Mouse (Mus musculus) intestine, postnatal 0 days (tissue): Measurements from ENCODE around the gene Cdkl2. TPM values are rescaled to one million over a fixed set of nuclear protein-coding genes. Genes with fewer than 3 reads are reported as not detected.

Experiments used
- ATAC-seq: fragments of 200-750 bp; cut with Nextera tagmentation; 2 replicates; pipeline ENCODE4 v1.8.0; 2017; ENCODE audit warnings: mild to moderate bottlenecking, moderate TSS enrichment, moderate library complexity
- H3K27ac ChIP-seq: fragments of 300-500 bp; sonication (generic); 2 replicates; pipeline ENCODE4 v1.5.1; 2014; ENCODE audit warnings: mild to moderate bottlenecking, low read depth, low read length, moderate library complexity
- H3K27me3 ChIP-seq: fragments of 300-500 bp; sonication (generic); replicated peaks from 2 replicates; pipeline ENCODE4 v1.6.1; 2014; ENCODE audit warnings: low read length, mixed read lengths; ENCODE audit not compliant: control insufficient read depth, insufficient read depth
- H3K36me3 ChIP-seq: fragments of 300-500 bp; sonication (generic); 2 replicates; pipeline ENCODE4 v1.6.1; 2014; ENCODE audit warnings: mild to moderate bottlenecking, moderate library complexity; ENCODE audit not compliant: control insufficient read depth, insufficient read depth
- H3K4me1 ChIP-seq: fragments of 300-500 bp; sonication (generic); replicated peaks from 2 replicates; pipeline ENCODE4 v1.6.1; 2014; ENCODE audit warnings: antibody characterized with exemption, low read length, mixed read lengths; ENCODE audit not compliant: control insufficient read depth, insufficient read depth
- H3K4me2 ChIP-seq: fragments of 300-500 bp; sonication (generic); replicated peaks from 2 replicates; pipeline ENCODE4 v1.6.1; 2014; ENCODE audit warnings: low read depth, mild to moderate bottlenecking, moderate library complexity
- H3K4me3 ChIP-seq: fragments of 300-500 bp; sonication (generic); 2 replicates; pipeline ENCODE4 v1.5.1; 2014; ENCODE audit warnings: low read depth, low read length
- H3K9ac ChIP-seq: fragments of 300-500 bp; sonication (generic); 2 replicates; pipeline ENCODE4 v1.6.1; 2014; ENCODE audit warnings: mild to moderate bottlenecking, low read depth, low read length
- H3K9me3 ChIP-seq: fragments of 300-500 bp; sonication (generic); 2 replicates; pipeline ENCODE4 v1.6.1; 2016; ENCODE audit warnings: mixed run types; ENCODE audit not compliant: control insufficient read depth
- CTCF ChIP-seq: sonication (generic); IDR thresholded peaks from 2 replicates; pipeline ENCODE4 v1.5.1; 2016; ENCODE audit warnings: low read depth, mild to moderate bottlenecking, control low read depth, antibody characterized with exemption, moderate library complexity
- WGBS: fragments of 180-500 bp; shearing (Covaris S2); extraction: QIAGEN DNeasy Blood & Tissue Kit; methylation state at CpG from one replicate; pipeline ENCODE4 v1.1.7; 2014; 5-methylcytosine and 5-hydroxymethylcytosine counted together
- polyA plus RNA-seq: library from polyadenylated mRNA; unstranded; fragments of >200 nt; fragmentation: Nextera tagmentation; extraction: Ambion mirVana; gene quantifications from 2 replicates; pipeline ENCODE4 v1.2.1, GENCODE M21; 2015

The Cdkl2 gene
- polyA plus RNA-seq, result 3.2 and 3.3 TPM in 2 replicates

DNA sequence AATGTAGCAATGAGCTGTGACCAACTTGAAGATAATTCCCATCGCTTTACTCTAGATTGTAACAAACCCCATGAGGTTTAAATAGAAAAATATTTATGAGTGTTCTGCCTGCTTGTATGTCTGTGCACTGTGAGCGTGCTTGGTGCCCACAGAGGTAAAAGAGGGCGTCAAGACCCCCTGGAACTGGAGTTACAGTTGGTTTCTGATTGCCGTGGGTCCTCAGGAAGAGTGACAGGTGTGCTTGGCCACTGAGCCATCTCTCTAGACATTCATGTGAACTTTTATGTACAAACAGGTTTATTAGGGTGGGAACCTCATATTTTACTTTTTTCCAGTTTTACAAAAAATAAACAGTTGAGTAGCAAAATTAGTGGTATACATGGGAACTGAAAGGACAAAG is at the start of gene Cdkl2:
Gene Cdkl2, minus strand, starts transcription at position 101 of the 400 bp plus-strand sequence.
- ATAC-seq, result no peak
- WGBS, result 74% methylated on average over 4 of the region's 4 CpGs
- H3K36me3 ChIP-seq, result no peaks in the 10 kb centered on the region

DNA sequence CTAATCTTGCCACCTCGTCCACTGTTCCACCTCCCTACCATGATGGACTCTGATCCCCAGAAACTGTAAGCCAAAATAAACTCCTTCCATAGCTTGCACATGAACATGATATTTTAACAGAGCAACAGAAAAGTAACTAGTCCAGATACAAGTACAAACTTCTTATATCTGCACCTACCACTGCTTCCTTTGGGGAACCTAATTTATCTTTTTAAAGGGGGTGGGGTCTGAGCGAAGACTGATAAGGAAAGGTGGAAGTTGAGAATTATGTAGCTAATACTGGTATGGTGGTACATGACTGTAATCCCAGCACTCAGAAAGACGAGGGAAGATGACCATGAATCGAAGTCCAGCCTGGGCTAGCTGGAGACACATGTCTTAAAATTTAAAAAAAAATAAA is 43.8 kb upstream of the Cdkl2 start:
- H3K9ac ChIP-seq, result no peak overlapping the region
- 88% methylated on average over 4 of the region's 4 CpGs for WGBS
- H3K27me3 ChIP-seq, result no peaks in the 10 kb centered on the region

More for the DNA sequence above, at the start of gene Cdkl2:
- H3K4me3 ChIP-seq, result peak within 1 kb of the TSS; percentile 79
- TF ChIP-seq CTCF, result no peak
- peak within 1 kb of the TSS; percentile 71 for H3K9ac ChIP-seq
- no peaks in the 10 kb centered on the region for H3K4me1 ChIP-seq
- peak within 1 kb of the TSS; percentile 95 for H3K27ac ChIP-seq
- H3K4me2 ChIP-seq, result peak within 1 kb of the TSS; percentile 89
- no peaks in the 10 kb centered on the region for H3K27me3 ChIP-seq
- no peaks in the 10 kb centered on the region for H3K9me3 ChIP-seq

DNA sequence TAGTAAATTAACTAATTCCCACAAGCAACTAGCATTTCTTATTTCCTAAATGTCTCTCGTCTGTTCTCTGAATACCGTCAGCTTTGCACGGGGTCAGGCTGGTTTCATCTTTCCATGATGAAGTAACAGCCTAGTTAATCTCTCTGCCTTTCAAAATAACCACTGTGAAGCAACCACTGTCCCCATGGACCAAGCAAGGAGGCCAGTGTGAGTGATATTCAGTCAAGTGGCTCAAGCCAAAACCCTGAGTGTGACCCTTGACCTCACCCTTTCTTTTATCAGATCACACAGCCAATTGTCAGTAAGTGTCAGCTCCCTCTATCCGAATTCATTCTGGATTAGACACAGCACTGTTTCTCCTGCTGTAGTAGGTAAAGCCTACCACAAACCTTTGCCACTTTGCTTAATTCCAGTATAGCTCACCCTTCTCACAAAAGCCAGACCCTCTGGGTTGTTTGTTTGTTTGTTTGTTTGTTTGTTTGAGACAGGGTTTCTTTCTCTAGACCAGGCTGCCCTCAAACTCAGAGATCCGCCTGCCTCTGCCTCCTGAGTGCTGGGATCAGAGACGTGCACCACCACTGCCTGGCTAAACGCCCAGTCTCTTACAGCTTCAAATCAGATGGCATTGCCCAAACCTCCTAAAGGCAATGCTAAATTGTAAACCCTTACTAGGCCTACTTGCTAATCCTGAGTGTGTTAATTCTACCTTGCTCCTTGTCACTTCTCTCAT is 42.3 kb upstream of the Cdkl2 start:
- 0 out of 2 replicates have a peak, but pooled peaks cover 6% of the 10 kb centered on the region for H3K4me1 ChIP-seq
- H3K4me3 ChIP-seq, result no peak overlapping the region
- no peak for ATAC-seq
- H3K9me3 ChIP-seq, result no peaks in the 10 kb centered on the region
- H3K27ac ChIP-seq, result no peak overlapping the region
- no peaks in the 10 kb centered on the region for H3K27me3 ChIP-seq
- no peak for TF ChIP-seq CTCF
- H3K4me2 ChIP-seq, result no peak overlapping the region
- H3K36me3 ChIP-seq, result no peaks in the 10 kb centered on the region
- WGBS, result 86% methylated on average over 7 of the region's 7 CpGs
- H3K9ac ChIP-seq, result no peak overlapping the region

More for the DNA sequence above, 43.8 kb upstream of the Cdkl2 start:
- no peaks in the 10 kb centered on the region for H3K4me1 ChIP-seq
- ATAC-seq, result no peak
- no peaks in the 10 kb centered on the region for H3K9me3 ChIP-seq
- TF ChIP-seq CTCF, result no peak
- no peak overlapping the region for H3K4me3 ChIP-seq
- H3K27ac ChIP-seq, result no peak overlapping the region
- H3K4me2 ChIP-seq, result no peak overlapping the region
- H3K36me3 ChIP-seq, result no peaks in the 10 kb centered on the region

DNA sequence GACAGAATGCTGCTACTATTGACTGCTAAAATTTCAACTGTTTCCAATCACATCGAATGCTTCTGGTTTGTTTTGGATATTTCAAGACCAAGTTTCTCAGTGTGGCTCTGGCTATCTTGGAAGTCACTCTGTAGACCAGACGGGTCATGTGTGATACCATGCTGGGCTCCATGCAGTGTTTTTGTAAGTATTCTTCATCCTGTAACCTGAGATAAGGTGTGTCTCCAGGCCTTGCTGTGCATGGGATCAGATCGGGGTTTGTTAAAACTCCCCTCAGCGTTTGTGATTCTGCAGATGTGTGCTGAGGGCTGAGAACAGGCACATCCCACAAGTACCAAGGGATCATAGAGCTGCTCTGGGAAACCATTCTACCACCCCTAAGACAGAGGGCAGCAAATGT is 41.6 kb upstream of the Cdkl2 start:
- Histone ChIP-seq H3K4me1 (peaks cover 6% of the 10 kb centered on the region; the same call in 1 of the 2 replicates), H3K36me3 (no peaks in the 10 kb centered on the region), H3K9ac (no peak overlapping the region), H3K27me3 (no peaks in the 10 kb centered on the region), H3K4me3 (no peak overlapping the region), H3K4me2 (no peak overlapping the region), H3K27ac (no peak overlapping the region), H3K9me3 (no peaks in the 10 kb centered on the region)
- no peak for ATAC-seq
- no peak for TF ChIP-seq CTCF
- WGBS, result 62% methylated on average over 4 of the region's 4 CpGs

DNA sequence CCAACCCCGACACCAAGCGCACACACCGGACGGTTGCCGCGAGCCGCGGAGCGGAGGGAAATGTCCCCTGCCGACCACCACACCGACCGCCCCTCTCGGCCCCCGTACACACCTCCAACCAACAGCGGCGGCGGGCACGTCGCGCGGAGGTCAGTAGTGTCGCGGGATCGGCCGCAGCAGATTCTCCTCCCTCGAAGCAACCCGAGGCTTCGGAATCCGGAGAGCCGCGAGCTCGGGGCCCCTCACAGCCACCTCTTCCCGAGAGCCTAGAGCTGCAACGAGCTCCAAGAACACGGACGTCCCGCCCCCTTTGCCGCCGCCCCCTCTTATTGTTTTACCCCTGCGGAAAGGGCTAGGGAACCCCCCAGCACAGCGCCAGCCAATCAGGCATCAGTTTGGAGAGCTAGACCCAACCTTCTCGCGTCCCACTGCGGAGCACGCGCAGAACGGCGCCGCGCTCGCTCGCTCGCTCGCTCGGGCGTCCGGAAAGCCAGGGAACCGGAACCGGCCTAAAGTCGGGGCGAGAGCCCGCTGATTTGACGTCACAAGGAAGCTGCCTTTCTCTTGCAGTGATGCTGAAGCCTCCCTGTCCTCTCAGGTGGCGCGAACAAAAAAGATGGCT is 39.8 kb upstream of the Cdkl2 start, which contains the start of gene G3bp2:
Gene G3bp2, minus strand, starts transcription at position 303 of the 622 bp plus-strand sequence.
- WGBS, result under 1% methylated on average over 64 of the region's 65 CpGs
- Histone ChIP-seq H3K27ac (peak within 1 kb of the TSS; percentile 98), H3K4me1 (peaks cover 6% of the 10 kb centered on the region; the same call in 1 of the 2 replicates), H3K4me3 (peak within 1 kb of the TSS; percentile 96), H3K4me2 (peak within 1 kb of the TSS; percentile 85), H3K36me3 (no peaks in the 10 kb centered on the region), H3K9ac (peak within 1 kb of the TSS; percentile 91), H3K27me3 (no peaks in the 10 kb centered on the region), H3K9me3 (no peaks in the 10 kb centered on the region)
- TF ChIP-seq CTCF, result no peak
- ATAC-seq, result peak; percentile 98

DNA sequence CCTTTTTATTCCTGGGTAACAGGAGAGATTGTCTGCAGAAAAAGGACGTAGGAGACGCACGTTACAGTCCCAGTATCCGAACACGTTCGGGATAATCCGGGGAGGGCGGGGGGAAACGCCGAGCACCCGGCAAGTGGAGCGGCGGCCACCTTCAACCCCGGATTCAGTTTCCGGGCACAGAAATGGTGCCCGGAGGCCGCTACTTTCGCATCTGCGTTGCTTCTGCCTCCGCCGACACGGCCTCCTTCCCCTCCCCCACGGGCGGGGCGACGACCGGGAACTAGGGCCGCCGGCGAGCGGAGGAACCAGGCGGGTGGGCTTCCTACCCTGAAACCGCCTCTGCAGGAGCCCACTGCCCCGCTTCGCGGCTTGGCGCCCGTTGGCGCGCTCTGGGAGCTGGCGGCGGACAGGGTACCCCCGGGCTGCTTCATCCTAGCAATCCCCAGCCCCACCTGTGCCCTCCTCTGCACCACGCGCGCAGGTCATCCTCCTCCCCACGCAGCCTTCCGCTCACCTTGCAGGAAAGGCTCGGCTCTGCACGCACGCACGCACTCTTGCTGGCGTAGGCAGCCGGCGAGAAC is 39.2 kb upstream of the Cdkl2 start:
- H3K36me3 ChIP-seq, result no peaks in the 10 kb centered on the region
- TF ChIP-seq CTCF, result no peak
- no peaks in the 10 kb centered on the region for H3K27me3 ChIP-seq
- peak; percentile 64 for ATAC-seq
- under 1% methylated on average over 55 of the region's 55 CpGs for WGBS
- peak overlapping the region; percentile 96 for H3K4me3 ChIP-seq
- H3K9ac ChIP-seq, result peak overlapping the region; percentile 91
- no peaks in the 10 kb centered on the region for H3K9me3 ChIP-seq
- H3K4me1 ChIP-seq, result peaks cover 6% of the 10 kb centered on the region; the same call in 1 of the 2 replicates
- H3K27ac ChIP-seq, result peak overlapping the region; percentile 98
- H3K4me2 ChIP-seq, result peak overlapping the region; percentile 85
